Mouse (Mus musculus) MEL (cell line): ENCODE results near the gene Uggt2.
A peak's percentile ranks its signal among the peaks of the same experiment; 100 is the strongest.

Experiments used
- CTCF ChIP-seq, 3 experiments: IDR thresholded peaks in 2 of 3; conservative IDR thresholded peaks in 1 of 3; 2 replicates each; pipeline ENCODE4 v1.5.1; 2011 to 2012; ENCODE audit warnings: low read length in 3 of 3, low read depth in 2 of 3, mild to moderate bottlenecking in 2 of 3, improper control_type of control experiment in 1 of 3, inconsistent platforms in 1 of 3, mixed read lengths in 1 of 3, moderate library complexity in 1 of 3; ENCODE audit not compliant: control insufficient read depth in 1 of 3, insufficient read depth in 1 of 3, poor library complexity in 1 of 3, severe bottlenecking in 1 of 3
- MYC ChIP-seq: IDR thresholded peaks from 2 replicates; pipeline ENCODE4 v1.6.1; 2011; ENCODE audit warnings: low read depth, mild to moderate bottlenecking, low read length, improper control_type of control experiment, moderate library complexity

GRCm38 (mm10) chr14:119003320-119003719, 95.9 kb downstream of the Uggt2 start:
- TF ChIP-seq MYC (no peak), CTCF (IDR thresholded peaks at IDR 0.05 in 2 of 3, conservative IDR thresholded peaks at IDR 0.05 in 1 of 3; ENCODE audit: control insufficient read depth in 1 of 3, insufficient read depth in 1 of 3, low read depth in 2 of 3, low read length in 3 of 3, poor library complexity in 1 of 3, severe bottlenecking in 1 of 3) (peak; percentile 29 to 47 (median 39))
